Mouse (Mus musculus): ENCODE measurements around the gene Wdr70.

DNA sequence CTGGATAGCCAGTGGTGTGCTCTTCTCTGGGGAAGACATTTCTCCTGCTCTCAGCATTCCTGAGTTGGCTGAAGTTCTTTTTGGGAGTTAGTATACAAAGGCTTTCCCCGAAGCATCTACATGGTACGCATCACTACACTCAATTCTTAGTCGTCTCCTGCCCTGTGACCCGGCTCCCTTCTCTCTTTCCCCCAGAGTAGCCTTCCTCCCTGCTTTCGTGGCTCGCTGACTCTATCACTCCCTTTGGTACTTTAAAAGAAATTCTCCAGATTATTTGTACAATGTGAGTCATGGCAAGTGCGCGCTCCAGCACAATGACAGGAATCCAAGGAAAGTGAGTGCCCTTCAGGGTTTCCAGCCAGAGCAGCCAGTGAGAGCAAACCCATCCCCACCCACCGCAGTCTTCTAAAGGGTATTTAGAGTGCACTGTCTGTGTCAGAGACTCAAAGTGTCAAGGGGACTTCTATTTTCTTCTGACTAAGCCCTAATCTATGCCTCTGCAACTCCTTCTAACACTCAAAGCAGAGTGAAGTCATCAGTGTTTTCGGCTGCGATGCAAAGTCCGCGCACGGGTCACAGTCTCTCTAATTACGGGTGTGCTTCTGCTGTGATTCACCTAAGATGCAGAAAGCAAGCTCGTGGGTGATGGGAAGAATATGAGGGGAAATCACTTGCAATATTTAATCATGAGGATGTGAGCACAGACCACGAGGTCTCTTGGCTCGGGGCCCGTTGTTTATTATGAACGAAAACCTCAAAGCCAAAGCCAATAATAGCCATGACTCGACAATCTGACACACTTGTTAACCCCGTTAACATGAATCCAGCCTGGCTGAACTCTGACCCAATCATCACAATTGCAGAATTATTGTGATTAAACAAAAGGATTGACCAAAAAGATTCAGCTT is 221.2 kb downstream of the Wdr70 start:
- TF ChIP-seq CTCF (IDR thresholded peaks at IDR 0.05; ENCODE audit: insufficient read depth, low read depth, low read length) (no peak), POLR2A (IDR thresholded peaks at IDR 0.05; ENCODE audit: insufficient read depth, low read depth, low read length) (no peak)

Measured in olfactory bulb, adult 2 months (tissue).